Mouse (Mus musculus) kidney, adult 2 months (tissue): ENCODE measurements around the gene Ccdc180.

Source experiments
- CTCF ChIP-seq: fragments of 200-500 bp; conservative IDR thresholded peaks from 2 replicates; pipeline ENCODE4 v1.5.1; 2011; ENCODE audit warnings: low read depth, mild to moderate bottlenecking, control low read depth, low read length, moderate library complexity, mixed read lengths; ENCODE audit not compliant: insufficient read depth, insufficient read length
- POLR2A ChIP-seq: fragments of 200-500 bp; IDR thresholded peaks from one replicate; pipeline ENCODE4 v1.6.1; 2011; ENCODE audit warnings: low read depth, low read length, control low read depth

- TF ChIP-seq CTCF (no peak), POLR2A (no peak)
These were observed 91.0 kb downstream of the Ccdc180 start for GRCm38 (mm10) chr4:45981054-45981453.
